Mouse (Mus musculus) cerebellum, adult 2 months (tissue): ENCODE data around the gene Hoxa13.

Experiments used
- CTCF ChIP-seq: fragments of 200-500 bp; IDR thresholded peaks from 2 replicates; pipeline ENCODE4 v1.5.1; 2011; ENCODE audit warnings: low read depth, mild to moderate bottlenecking, control low read depth, low read length, moderate library complexity, borderline replicate concordance; ENCODE audit not compliant: insufficient read depth
- POLR2A ChIP-seq: fragments of 200-500 bp; IDR thresholded peaks from 2 replicates; pipeline ENCODE4 v1.6.1; 2011; ENCODE audit warnings: low read length, control low read depth, borderline replicate concordance; ENCODE audit not compliant: insufficient read depth

DNA sequence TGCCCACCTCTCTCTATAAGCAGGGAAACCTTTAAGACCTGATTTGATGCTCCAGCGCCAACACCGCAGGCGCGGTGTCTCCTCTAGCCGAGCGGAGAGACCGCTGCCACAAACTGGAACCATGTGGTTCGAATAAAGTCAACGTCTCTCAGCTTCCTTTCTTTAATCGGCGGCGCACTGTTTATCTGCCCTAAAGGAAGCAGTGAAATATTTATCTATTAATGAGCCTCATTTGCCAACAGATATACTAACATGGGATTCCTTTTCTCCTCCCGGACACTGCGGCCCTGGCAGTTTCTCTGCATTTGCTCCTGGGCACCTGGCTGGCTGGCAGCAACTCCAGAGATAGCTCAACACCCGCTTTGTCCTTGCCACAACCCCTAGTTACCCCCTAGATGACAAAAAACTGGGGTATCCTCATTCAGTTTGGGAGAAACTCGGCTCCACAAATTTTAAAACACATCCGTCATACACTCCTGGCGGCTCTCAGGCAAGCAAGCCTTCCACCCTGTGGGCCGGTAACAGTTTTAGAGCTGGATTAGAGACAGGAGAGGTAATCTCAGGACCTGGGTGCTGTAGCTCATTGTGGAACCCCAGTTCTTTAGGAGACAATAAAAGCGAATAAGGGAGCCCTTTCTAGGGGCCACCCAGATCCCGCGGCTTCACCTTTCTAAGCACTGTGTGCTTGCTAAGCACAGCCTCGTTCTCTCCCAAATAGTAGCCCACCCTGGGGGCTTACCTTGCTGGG, 42.6 kb downstream of the Hoxa13 start:
- TF ChIP-seq CTCF (no peak), POLR2A (no peak)
